ENCODE assay signal across 18 mouse cellular contexts in the genomic region with DNA sequence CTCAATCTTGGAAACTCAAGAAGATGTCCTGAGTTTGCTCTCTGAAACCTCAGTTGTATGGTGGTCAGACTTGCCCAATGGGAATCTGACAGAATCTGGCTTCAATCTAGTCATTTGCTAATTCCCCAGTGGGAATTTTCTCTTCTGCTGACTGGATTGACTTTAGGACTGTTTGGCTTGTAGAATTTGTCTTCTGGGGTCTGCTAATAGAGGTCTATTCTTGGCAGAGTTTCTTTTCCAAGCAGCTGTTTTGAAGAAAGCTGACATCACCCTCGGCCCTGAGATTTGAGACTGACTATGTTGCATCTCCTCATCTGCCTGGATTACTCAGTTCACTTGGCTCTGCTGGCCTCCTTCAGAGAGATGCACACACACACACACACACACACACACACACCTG. TPM values are rescaled to one million over a fixed set of nuclear protein-coding genes. Genes with fewer than 3 reads are reported as not detected.
DNase-seq lines count a peak whose midpoint lies in the region; ATAC-seq lines count a peak whose summit lies in the region.
"Had no signal": no experiment of that assay in that cellular context is flagged by ENCODE, and none has a peak within 500 bp of the region (broad histone marks: within the 10 kb centered on the region; RNA-seq: fewer than 3 reads in every experiment).

No protein-coding gene starts in this region.

- no peak overlapping the region for H3K4me3 ChIP-seq in kidney, embryonic 16.5 days (ENCODE audit: low read length)
- H3K4me3 ChIP-seq in heart, embryonic 14.5 days (ENCODE audit: control insufficient read depth in 1 of 2, insufficient read depth in 1 of 2, low read depth in 1 of 2, low read length in 2 of 2): no peak overlapping the region
- H3K4me3 ChIP-seq: embryonic facial prominence, embryonic 15.5 days; forebrain, embryonic 10.5 days; limb, embryonic 13.5 days; midbrain, embryonic 12.5 days; neural tube, embryonic 12.5 days had no signal

- no peak overlapping the region for H3K9ac ChIP-seq in kidney, embryonic 16.5 days (replicated peaks; ENCODE audit: low read length)
- no peak overlapping the region for H3K9ac ChIP-seq in heart, embryonic 14.5 days (ENCODE audit: low read length)
- H3K9ac ChIP-seq: embryonic facial prominence, embryonic 15.5 days; forebrain, postnatal 0 days; limb, embryonic 13.5 days; liver, embryonic 14.5 days; midbrain, embryonic 12.5 days; neural tube, embryonic 12.5 days had no signal

- H3K27ac ChIP-seq in kidney, embryonic 16.5 days (ENCODE audit: low read length): peak overlapping the region; percentile 20; the same call in 1 of the 2 replicates
- peak overlapping the region; percentile 57 to 62; a peak in 3 of 4 replicates for H3K27ac ChIP-seq in heart, embryonic 14.5 days (replicated peaks in 1 of 2; ENCODE audit: control insufficient read depth in 1 of 2, insufficient read depth in 1 of 2, low read depth in 2 of 2, low read length in 2 of 2)
- H3K27ac ChIP-seq: embryonic facial prominence, embryonic 15.5 days; forebrain, embryonic 10.5 days; limb, embryonic 13.5 days; liver, embryonic 14.5 days; midbrain, embryonic 12.5 days; neural tube, embryonic 12.5 days had no signal

- H3K9me3 ChIP-seq in kidney, embryonic 16.5 days (ENCODE audit: low read length): no peaks in the 10 kb centered on the region
- no peaks in the 10 kb centered on the region for H3K9me3 ChIP-seq in heart, embryonic 14.5 days (ENCODE audit: control insufficient read depth, low read length)
- H3K9me3 ChIP-seq: embryonic facial prominence, embryonic 15.5 days; forebrain, embryonic 10.5 days; limb, embryonic 13.5 days; midbrain, embryonic 12.5 days; neural tube, embryonic 12.5 days had no signal

- ATAC-seq in kidney, embryonic 16.5 days (ENCODE audit: low FRiP score, low TSS enrichment): no peak
- ATAC-seq in heart, embryonic 14.5 days (ENCODE audit: insufficient number of reproducible peaks, insufficient read depth, low FRiP score, low read depth): no peak
- ATAC-seq: CD4-positive, CD25-positive, alpha-beta regulatory T cell, adult 4 months; forebrain, postnatal 0 days; hindbrain, embryonic 16.5 days had no signal

- intact Hi-C loops in gastrocnemius, postnatal 36 days (cut with DNase I): no loop called here

- H3K27me3 ChIP-seq in kidney, embryonic 16.5 days (ENCODE audit: insufficient read depth, low read length): no peaks in the 10 kb centered on the region
- no peaks in the 10 kb centered on the region for H3K27me3 ChIP-seq in heart, embryonic 14.5 days (ENCODE audit: control insufficient read depth, insufficient read depth, low read length)
- H3K27me3 ChIP-seq: embryonic facial prominence, embryonic 15.5 days; limb, embryonic 13.5 days; midbrain, embryonic 12.5 days; neural tube, embryonic 12.5 days had no signal

- 77% methylated on average over 1 of the region's 1 CpGs for WGBS in kidney, embryonic 16.5 days
- 54% methylated on average over 1 of the region's 1 CpGs for WGBS in heart, embryonic 14.5 days

- DNase-seq in gastrocnemius, adult 18-20 months (ENCODE audit: low spot score): peak; percentile 34
- DNase-seq in gastrocnemius, postnatal 36 days: no peak
- DNase-seq in kidney, postnatal 4 days: no peak
- DNase-seq in gastrocnemius, postnatal 25 days: peak; percentile 36
- no peak for DNase-seq in cerebellum, adult 9-10 months
- no peak for DNase-seq in left cerebral cortex, adult 11 months (ENCODE audit: low spot score)
- DNase-seq: cerebellum, postnatal 10 days; forebrain, postnatal 0 days had no signal

- H3K4me2 ChIP-seq in kidney, embryonic 16.5 days (replicated peaks; ENCODE audit: low read depth, low read length): no peak overlapping the region
- no peak overlapping the region for H3K4me2 ChIP-seq in heart, embryonic 14.5 days (ENCODE audit: low read length)
- H3K4me2 ChIP-seq: embryonic facial prominence, embryonic 15.5 days; limb, embryonic 13.5 days; midbrain, embryonic 12.5 days; neural tube, embryonic 12.5 days had no signal

- H3K36me3 ChIP-seq in kidney, embryonic 16.5 days (ENCODE audit: insufficient read depth, low read length): no peaks in the 10 kb centered on the region
- H3K36me3 ChIP-seq in heart, embryonic 14.5 days (ENCODE audit: control insufficient read depth, insufficient read depth, low read length): no peaks in the 10 kb centered on the region
- H3K36me3 ChIP-seq: embryonic facial prominence, embryonic 15.5 days; forebrain, embryonic 10.5 days; limb, embryonic 13.5 days; midbrain, embryonic 12.5 days; neural tube, embryonic 12.5 days had no signal

- H3K4me1 ChIP-seq in kidney, embryonic 16.5 days (ENCODE audit: insufficient read depth, low read length): no peaks in the 10 kb centered on the region
- H3K4me1 ChIP-seq in heart, embryonic 14.5 days (ENCODE audit: control insufficient read depth in 2 of 2, insufficient read depth in 2 of 2, low read length in 2 of 2): peaks cover 5 to 6% of the 10 kb centered on the region in 2 experiments
- H3K4me1 ChIP-seq: embryonic facial prominence, embryonic 15.5 days; forebrain, embryonic 10.5 days; limb, embryonic 13.5 days had no signal

RNA-seq across cellular contexts. Expression of a gene that starts 38.9 kb away (rescaled TPM):
- 1 to 10 TPM in 1 of 2 experiments, under 1 TPM in 1; 0.43 to 1.1 TPM for total RNA-seq in gastrocnemius, adult 18-20 months (2021)
- total RNA-seq in gastrocnemius, postnatal 36 days (2021): under 1 TPM; 0.44 to 0.74 TPM
- 0.82 and 1.0 TPM in 2 replicates for polyA plus RNA-seq in kidney, embryonic 16.5 days (2015; fragmentation: Nextera tagmentation; extraction: Ambion mirVana)
- 1 to 10 TPM in 1 of 2 experiments, under 1 TPM in 1; 0.84 to 1.1 TPM for total RNA-seq in gastrocnemius, postnatal 25 days (2021)
- polyA plus RNA-seq in heart, embryonic 14.5 days (2014; fragmentation: Nextera tagmentation; extraction: Ambion mirVana): 1.5 and 1.9 TPM in 2 replicates

Comparison
In these comparisons a context has a peak if more than half of its experiments do, and no peak if none do; other contexts are left out.
1. DNase-seq: peak in gastrocnemius, adult 18-20 months (single experiment) and gastrocnemius, postnatal 25 days (single experiment); none in gastrocnemius, postnatal 36 days (0 of 2), kidney, postnatal 4 days (0 of 2), cerebellum, adult 9-10 months (single experiment) and left cerebral cortex, adult 11 months (single experiment).